Mouse (Mus musculus) hindbrain, embryonic 15.5 days (tissue): Measurements from ENCODE around the gene Krt35. TPM values are rescaled to one million over a fixed set of nuclear protein-coding genes. Genes with fewer than 3 reads are reported as not detected.

Experiments used
- ATAC-seq: fragments of 200-750 bp; cut with Nextera tagmentation; 2 replicates; pipeline ENCODE4 v1.8.0; 2017; ENCODE audit warnings: low read depth, moderate number of reproducible peaks, moderate TSS enrichment; ENCODE audit not compliant: low FRiP score
- H3K27ac ChIP-seq: fragments of 300-500 bp; sonication (generic); replicated peaks from 2 replicates; pipeline ENCODE4 v1.5.1; 2015; ENCODE audit warnings: mild to moderate bottlenecking, inconsistent platforms
- H3K27me3 ChIP-seq: fragments of 300-500 bp; sonication (generic); 2 replicates; pipeline ENCODE4 v1.6.1; 2015; ENCODE audit warnings: control low read depth, inconsistent platforms
- H3K36me3 ChIP-seq: fragments of 300-500 bp; sonication (generic); 2 replicates; pipeline ENCODE4 v1.6.1; 2015; ENCODE audit warnings: control low read depth, inconsistent platforms
- H3K4me1 ChIP-seq: fragments of 300-500 bp; sonication (generic); replicated peaks from 2 replicates; pipeline ENCODE4 v1.6.1; 2015; ENCODE audit warnings: control low read depth, inconsistent platforms
- H3K4me2 ChIP-seq: fragments of 300-500 bp; sonication (generic); 2 replicates; pipeline ENCODE4 v1.6.1; 2015; ENCODE audit warnings: moderate library complexity, mild to moderate bottlenecking, inconsistent platforms
- H3K4me3 ChIP-seq: fragments of 300-500 bp; sonication (generic); 2 replicates; pipeline ENCODE4 v1.5.1; 2015; ENCODE audit warnings: mild to moderate bottlenecking, inconsistent platforms
- H3K9ac ChIP-seq: fragments of 300-500 bp; sonication (generic); 2 replicates; pipeline ENCODE4 v1.6.1; 2015; ENCODE audit warnings: inconsistent platforms
- H3K9me3 ChIP-seq: fragments of 300-500 bp; sonication (generic); 2 replicates; pipeline ENCODE4 v1.6.1; 2016; ENCODE audit warnings: control low read depth, inconsistent platforms
- WGBS: fragments of 180-500 bp; shearing (Covaris S2); methylation state at CpG from one replicate; pipeline ENCODE4 v1.1.7; 2015; 5-methylcytosine and 5-hydroxymethylcytosine counted together
- polyA plus RNA-seq: library from polyadenylated mRNA; unstranded; fragments of >200 nt; fragmentation: Nextera tagmentation; extraction: Ambion mirVana; gene quantifications from 2 replicates; pipeline ENCODE4 v1.2.1, GENCODE M21; 2015

Gene Krt35
- polyA plus RNA-seq, 1 experiment from 2014 or later, result not detected

- Histone ChIP-seq H3K4me2 (no peak overlapping the region), H3K27me3 (no peaks in the 10 kb centered on the region), H3K9me3 (no peaks in the 10 kb centered on the region), H3K9ac (no peak overlapping the region), H3K36me3 (no peaks in the 10 kb centered on the region), H3K27ac (no peak overlapping the region), H3K4me3 (no peak overlapping the region), H3K4me1 (no peaks in the 10 kb centered on the region)
- ATAC-seq, result no peak
- 82% methylated on average over 9 of the region's 9 CpGs for WGBS
Measured at GRCm38 (mm10) chr11:100055686-100056655, 40.1 kb downstream of the Krt35 start.

GRCm38 (mm10) chr11:100050451-100050850 is 45.6 kb downstream of the Krt35 start, which contains the start of gene Krt31:
Gene Krt31, minus strand, starts transcription at chr11:100050551.
- Histone ChIP-seq H3K27me3 (no peaks in the 10 kb centered on the region), H3K9ac (no peak within 1 kb of the TSS), H3K4me2 (no peak within 1 kb of the TSS), H3K4me3 (no peak within 1 kb of the TSS), H3K9me3 (no peaks in the 10 kb centered on the region), H3K4me1 (no peaks in the 10 kb centered on the region), H3K27ac (no peak within 1 kb of the TSS), H3K36me3 (no peaks in the 10 kb centered on the region)
- 85% methylated on average over 3 of the region's 3 CpGs for WGBS
- ATAC-seq, result no peak

- no peak overlapping the region for H3K4me3 ChIP-seq
- 92% methylated on average over 2 of the region's 2 CpGs for WGBS
- ATAC-seq, result no peak
Measured at GRCm38 (mm10) chr11:100047193-100047592, 48.8 kb downstream of the Krt35 start.

GRCm38 (mm10) chr11:100046303-100046866 is 49.7 kb downstream of the Krt35 start:
- Histone ChIP-seq H3K36me3 (no peaks in the 10 kb centered on the region), H3K4me3 (no peak overlapping the region), H3K27ac (no peak overlapping the region), H3K9me3 (no peaks in the 10 kb centered on the region), H3K4me1 (no peaks in the 10 kb centered on the region), H3K9ac (no peak overlapping the region), H3K27me3 (no peaks in the 10 kb centered on the region), H3K4me2 (no peak overlapping the region)
- WGBS, result 97% methylated on average over 6 of the region's 6 CpGs
- no peak for ATAC-seq

More at GRCm38 (mm10) chr11:100047193-100047592, 48.8 kb downstream of the Krt35 start:
- Histone ChIP-seq H3K27ac (no peak overlapping the region), H3K36me3 (no peaks in the 10 kb centered on the region), H3K4me1 (no peaks in the 10 kb centered on the region), H3K9ac (no peak overlapping the region), H3K4me2 (no peak overlapping the region), H3K27me3 (no peaks in the 10 kb centered on the region), H3K9me3 (no peaks in the 10 kb centered on the region)

Other genes starting within 250 kb of the Krt35 start
- not detected in 2 replicates for gene Krtap4-16, start 244.6 kb downstream of the Krt35 start, polyA plus RNA-seq
- not detected in 2 replicates for gene Gm11568, start 238.3 kb downstream of the Krt35 start, polyA plus RNA-seq
- not detected in 2 replicates for gene Gm11559, start 231.8 kb downstream of the Krt35 start, polyA plus RNA-seq
- gene Krtap9-1, start 222.9 kb downstream of the Krt35 start, polyA plus RNA-seq, result not detected in 2 replicates
- not detected in 2 replicates for gene Gm11567, start 217.1 kb downstream of the Krt35 start, polyA plus RNA-seq
- gene Krtap31-1, start 188.3 kb downstream of the Krt35 start, polyA plus RNA-seq, result not detected in 2 replicates
- not detected in 2 replicates for gene Gm11565, start 181.5 kb downstream of the Krt35 start, polyA plus RNA-seq
- gene Krtap31-2, start 159.9 kb downstream of the Krt35 start, polyA plus RNA-seq, result not detected in 2 replicates
- gene Krtap9-5, start 147.8 kb downstream of the Krt35 start, polyA plus RNA-seq, result not detected in 2 replicates
- gene Krtap29-1, start 117.2 kb downstream of the Krt35 start, polyA plus RNA-seq, result not detected in 2 replicates
- 0.10 TPM in 2 replicates for gene Krtap16-1, start 109.6 kb downstream of the Krt35 start, polyA plus RNA-seq
- 1.2 and 1.5 TPM in 2 replicates for gene Krtap17-1, start 102.2 kb downstream of the Krt35 start, polyA plus RNA-seq
- not detected in 2 replicates for gene Krt33a, start 80.0 kb downstream of the Krt35 start, polyA plus RNA-seq
- 0.13 TPM in 1 of 2 replicates, not detected in the other for gene Krt33b, start 66.4 kb downstream of the Krt35 start, polyA plus RNA-seq
- gene Krt34, start 54.7 kb downstream of the Krt35 start, polyA plus RNA-seq, result not detected in 2 replicates
- gene Krt31, start 45.7 kb downstream of the Krt35 start, polyA plus RNA-seq, result not detected in 2 replicates
- not detected in 2 replicates for gene Krt32, start 8.0 kb downstream of the Krt35 start, polyA plus RNA-seq
- not detected in 2 replicates for gene Krt36, start 9.4 kb upstream of the Krt35 start, polyA plus RNA-seq
- gene Krt13, start 25.3 kb upstream of the Krt35 start, polyA plus RNA-seq, result 0.09 TPM in 1 of 2 replicates, not detected in the other
- 0.49 and 1.3 TPM in 2 replicates for gene Krt15, start 39.7 kb upstream of the Krt35 start, polyA plus RNA-seq
- gene Krt19, start 52.4 kb upstream of the Krt35 start, polyA plus RNA-seq, result 2.0 and 2.4 TPM in 2 replicates
- gene Krt9, start 97.0 kb upstream of the Krt35 start, polyA plus RNA-seq, result not detected in 2 replicates
- gene Krt14, start 111.3 kb upstream of the Krt35 start, polyA plus RNA-seq, result 0.24 and 0.40 TPM in 2 replicates
- gene Krt16, start 152.7 kb upstream of the Krt35 start, polyA plus RNA-seq, result not detected in 2 replicates
- 0.18 and 0.39 TPM in 2 replicates for gene Krt17, start 164.8 kb upstream of the Krt35 start, polyA plus RNA-seq
- gene Krt42, start 173.6 kb upstream of the Krt35 start, polyA plus RNA-seq, result not detected in 2 replicates
- gene Eif1, start 223.6 kb upstream of the Krt35 start, polyA plus RNA-seq, result 1,215 and 1,231 TPM in 2 replicates
- gene Gast, start 238.2 kb upstream of the Krt35 start, polyA plus RNA-seq, result 0.38 TPM in 1 of 2 replicates, not detected in the other